Mouse (Mus musculus) hindbrain, embryonic 16.5 days (tissue): ENCODE measurements around the gene Mtx2. TPM values are rescaled to one million over a fixed set of nuclear protein-coding genes. Genes with fewer than 3 reads are reported as not detected.

ENCODE experiments used
- ATAC-seq: fragments of 200-750 bp; cut with Nextera tagmentation; 2 replicates; pipeline ENCODE4 v1.8.0; 2017; ENCODE audit warnings: moderate TSS enrichment, moderate library complexity
- H3K27ac ChIP-seq: fragments of 300-500 bp; sonication (generic); 2 replicates; pipeline ENCODE4 v1.5.1; 2014; ENCODE audit warnings: low read depth, mild to moderate bottlenecking, control low read depth, low read length, moderate library complexity
- H3K27me3 ChIP-seq: fragments of 300-500 bp; sonication (generic); replicated peaks from 2 replicates; pipeline ENCODE4 v1.6.1; 2014; ENCODE audit warnings: low read length; ENCODE audit not compliant: control insufficient read depth, insufficient read depth
- H3K36me3 ChIP-seq: fragments of 300-500 bp; sonication (generic); 2 replicates; pipeline ENCODE4 v1.6.1; 2014; ENCODE audit warnings: mild to moderate bottlenecking, low read length, moderate library complexity, mixed read lengths; ENCODE audit not compliant: control insufficient read depth, insufficient read depth
- H3K4me1 ChIP-seq: fragments of 300-500 bp; sonication (generic); 2 replicates; pipeline ENCODE4 v1.6.1; 2014; ENCODE audit warnings: low read depth, low read length; ENCODE audit not compliant: control insufficient read depth, insufficient read depth
- H3K4me2 ChIP-seq: fragments of 300-500 bp; sonication (generic); 2 replicates; pipeline ENCODE4 v1.6.1; 2014; ENCODE audit warnings: mild to moderate bottlenecking, low read length, control low read depth, moderate library complexity
- H3K4me3 ChIP-seq: fragments of 300-500 bp; sonication (generic); 2 replicates; pipeline ENCODE4 v1.5.1; 2014; ENCODE audit warnings: mild to moderate bottlenecking, low read length, control low read depth, moderate library complexity
- H3K9ac ChIP-seq: fragments of 300-500 bp; sonication (generic); 2 replicates; pipeline ENCODE4 v1.6.1; 2014; ENCODE audit warnings: low read depth, mild to moderate bottlenecking, control low read depth, low read length, moderate library complexity
- H3K9me3 ChIP-seq: fragments of 300-500 bp; sonication (generic); 2 replicates; pipeline ENCODE4 v1.6.1; 2014; ENCODE audit warnings: mild to moderate bottlenecking, low read length, moderate library complexity; ENCODE audit not compliant: control insufficient read depth
- whole genome bisulfite sequencing: fragments of 180-500 bp; shearing (Covaris S2); extraction: QIAGEN DNeasy Blood & Tissue Kit; methylation state at CpG from one replicate; pipeline ENCODE4 v1.1.7; 2014; 5-methylcytosine and 5-hydroxymethylcytosine counted together
- polyA plus RNA-seq: library from polyadenylated mRNA; unstranded; fragments of >200 nt; fragmentation: Nextera tagmentation; extraction: Ambion mirVana; gene quantifications from 2 replicates; pipeline ENCODE4 v1.2.1, GENCODE M21; 2015

The Mtx2 gene
- polyA plus RNA-seq, 1 experiment from 2014 or later, result 171 TPM

- H3K27ac ChIP-seq, result no peak overlapping the region
- no peak overlapping the region for H3K4me2 ChIP-seq
- H3K9me3 ChIP-seq, result no peaks in the 10 kb centered on the region
- H3K36me3 ChIP-seq, result no peaks in the 10 kb centered on the region
- H3K27me3 ChIP-seq, result no peaks in the 10 kb centered on the region
- WGBS, result 48% methylated on average over 3 of the region's 3 CpGs
- no peak for ATAC-seq
- no peaks in the 10 kb centered on the region for H3K4me1 ChIP-seq
- H3K9ac ChIP-seq, result no peak overlapping the region
- H3K4me3 ChIP-seq, result no peak overlapping the region
Measured at GRCm38 (mm10) chr2:74901764-74902295, 76.2 kb downstream of the Mtx2 start.

- 71% methylated on average over 19 of the region's 19 CpGs for WGBS
- no peaks in the 10 kb centered on the region for H3K27me3 ChIP-seq
- H3K4me2 ChIP-seq, result no peak overlapping the region
- H3K9ac ChIP-seq, result no peak overlapping the region
- no peaks in the 10 kb centered on the region for H3K9me3 ChIP-seq
- no peak overlapping the region for H3K4me3 ChIP-seq
- ATAC-seq, result no peak
- no peaks in the 10 kb centered on the region for H3K36me3 ChIP-seq
- no peaks in the 10 kb centered on the region for H3K4me1 ChIP-seq
- H3K27ac ChIP-seq, result no peak overlapping the region
Measured at GRCm38 (mm10) chr2:74907368-74908291, 82.0 kb downstream of the Mtx2 start.

- Histone ChIP-seq H3K4me2 (no peak overlapping the region), H3K9me3 (no peaks in the 10 kb centered on the region), H3K4me1 (no peaks in the 10 kb centered on the region), H3K27me3 (no peaks in the 10 kb centered on the region), H3K4me3 (no peak overlapping the region), H3K27ac (no peak overlapping the region), H3K9ac (no peak overlapping the region), H3K36me3 (no peaks in the 10 kb centered on the region)
- WGBS, result 82% methylated on average over 7 of the region's 7 CpGs
- ATAC-seq, result no peak
Measured at GRCm38 (mm10) chr2:74912031-74912430, 86.4 kb downstream of the Mtx2 start.

GRCm38 (mm10) chr2:74917880-74918537 is 92.4 kb downstream of the Mtx2 start:
- no peaks in the 10 kb centered on the region for H3K27me3 ChIP-seq
- H3K9me3 ChIP-seq, result no peaks in the 10 kb centered on the region
- H3K27ac ChIP-seq, result no peak overlapping the region
- H3K4me3 ChIP-seq, result no peak overlapping the region
- H3K4me2 ChIP-seq, result no peak overlapping the region
- WGBS, result 68% methylated on average over 9 of the region's 9 CpGs
- no peaks in the 10 kb centered on the region for H3K36me3 ChIP-seq
- ATAC-seq, result no peak
- H3K9ac ChIP-seq, result no peak overlapping the region
- H3K4me1 ChIP-seq, result no peaks in the 10 kb centered on the region

GRCm38 (mm10) chr2:74925968-74926814 is 100.6 kb downstream of the Mtx2 start:
- H3K4me1 ChIP-seq, result no peaks in the 10 kb centered on the region
- WGBS, result 77% methylated on average over 22 of the region's 22 CpGs

More at GRCm38 (mm10) chr2:74925968-74926814, 100.6 kb downstream of the Mtx2 start:
- no peak overlapping the region for H3K4me3 ChIP-seq
- ATAC-seq, result no peak
- H3K27ac ChIP-seq, result no peak overlapping the region
- H3K4me2 ChIP-seq, result no peak overlapping the region
- H3K9ac ChIP-seq, result no peak overlapping the region
- H3K36me3 ChIP-seq, result no peaks in the 10 kb centered on the region
- H3K9me3 ChIP-seq, result no peaks in the 10 kb centered on the region
- no peaks in the 10 kb centered on the region for H3K27me3 ChIP-seq

Other genes starting within 250 kb of the Mtx2 start
- gene Lnpk, start 246.4 kb upstream of the Mtx2 start, polyA plus RNA-seq, result 42.9 and 45.2 TPM in 2 replicates
- gene Evx2, start 166.2 kb upstream of the Mtx2 start, polyA plus RNA-seq, result 0.40 and 0.58 TPM in 2 replicates
- 0.06 TPM in 1 of 2 replicates, not detected in the other for gene Hoxd13, start 157.5 kb upstream of the Mtx2 start, polyA plus RNA-seq
- gene Hoxd12, start 150.8 kb upstream of the Mtx2 start, polyA plus RNA-seq, result not detected in 2 replicates
- gene Hoxd11, start 146.2 kb upstream of the Mtx2 start, polyA plus RNA-seq, result not detected in 2 replicates
- gene Hoxd10, start 133.9 kb upstream of the Mtx2 start, polyA plus RNA-seq, result not detected in 2 replicates
- gene Hoxd9, start 128.1 kb upstream of the Mtx2 start, polyA plus RNA-seq, result 0.07 TPM in 1 of 2 replicates, not detected in the other
- gene Hoxd8, start 121.2 kb upstream of the Mtx2 start, polyA plus RNA-seq, result 0.66 and 1.1 TPM in 2 replicates
- gene Hoxd3, start 113.9 kb upstream of the Mtx2 start, polyA plus RNA-seq, result 43.8 and 48.0 TPM in 2 replicates
- gene Hoxd4, start 113.9 kb upstream of the Mtx2 start, polyA plus RNA-seq, result 2.2 and 2.3 TPM in 2 replicates
- 0.45 and 0.72 TPM in 2 replicates for gene Gm28230, start 99.1 kb upstream of the Mtx2 start, polyA plus RNA-seq
- 1.1 and 1.3 TPM in 2 replicates for gene Hoxd1, start 62.8 kb upstream of the Mtx2 start, polyA plus RNA-seq